Mouse (Mus musculus): ENCODE results near the gene Pdhb.

- TF ChIP-seq POLR2A (IDR thresholded peaks at IDR 0.05; ENCODE audit: extremely low read depth, insufficient read depth, low read length) (no peak), CTCF (IDR thresholded peaks at IDR 0.05; ENCODE audit: extremely low read depth, insufficient read depth, low read length) (no peak)
Measured at GRCm38 (mm10) chr14:8164463-8164862, 8.4 kb downstream of the Pdhb start.
